Mouse (Mus musculus) frontal cortex, adult 2 months (tissue): Measurements from ENCODE around the gene Csnk1d. TPM values are rescaled to one million over a fixed set of nuclear protein-coding genes. Genes with fewer than 3 reads are reported as not detected.

Source experiments
- DNase-seq, 2 experiments: peaks; one replicate each; pipeline ENCODE4 v3.0.0; 2022; ENCODE audit warnings: low spot score in 1 of 2; ENCODE audit errors: extremely low spot score in 1 of 2
- polyA plus RNA-seq: library from polyadenylated mRNA; depleted of rRNA; stranded (reverse); fragments of >200 nt; gene quantifications from 2 replicates; pipeline ENCODE4 v1.2.3, GENCODE M21; 2012

The Csnk1d gene
- polyA plus RNA-seq, 1 experiment = 103 TPM

- DNase-seq = no peak
Observed at GRCm38 (mm10) chr11:120957052-120957451, 34.1 kb downstream of the Csnk1d start.

- DNase-seq = no peak
Observed at GRCm38 (mm10) chr11:120955701-120956100, 35.4 kb downstream of the Csnk1d start.

- DNase-seq = no peak
Observed at GRCm38 (mm10) chr11:120954936-120955335, 36.2 kb downstream of the Csnk1d start.

- no peak for DNase-seq
Observed at GRCm38 (mm10) chr11:120951731-120952730, 39.1 kb downstream of the Csnk1d start.

GRCm38 (mm10) chr11:120951237-120951636 is 39.9 kb downstream of the Csnk1d start:
- DNase-seq = no peak

GRCm38 (mm10) chr11:120950281-120951202 is 40.6 kb downstream of the Csnk1d start:
- peak; percentile 72 to 80 for DNase-seq

- no peak for DNase-seq
Observed at GRCm38 (mm10) chr11:120949863-120950262, 41.3 kb downstream of the Csnk1d start.

- no peak for DNase-seq
Observed at GRCm38 (mm10) chr11:120948861-120949851, 42.0 kb downstream of the Csnk1d start.

GRCm38 (mm10) chr11:120948328-120948727 is 42.8 kb downstream of the Csnk1d start, which contains the start of gene Slc16a3:
Gene Slc16a3, plus strand, starts transcription at chr11:120948480.
- DNase-seq = no peak

- no peak for DNase-seq
Observed at GRCm38 (mm10) chr11:120945926-120946325, 45.2 kb downstream of the Csnk1d start.

GRCm38 (mm10) chr11:120945266-120945665 is 45.9 kb downstream of the Csnk1d start:
- no peak for DNase-seq

GRCm38 (mm10) chr11:120940959-120941358 is 50.2 kb downstream of the Csnk1d start:
- DNase-seq = no peak

- no peak for DNase-seq
Observed at GRCm38 (mm10) chr11:120939712-120940341, 51.3 kb downstream of the Csnk1d start.

- DNase-seq = no peak
Observed at GRCm38 (mm10) chr11:120938795-120939194, 52.3 kb downstream of the Csnk1d start.

- DNase-seq = no peak
Observed at GRCm38 (mm10) chr11:120937976-120938375, 53.2 kb downstream of the Csnk1d start.

GRCm38 (mm10) chr11:120932564-120933398 is 58.3 kb downstream of the Csnk1d start, which contains the start of gene Ccdc57:
Gene Ccdc57, minus strand, starts transcription at chr11:120932872.
- DNase-seq = peak; percentile 79 to 97

- DNase-seq = no peak
Observed at GRCm38 (mm10) chr11:120931479-120931878, 59.7 kb downstream of the Csnk1d start.

GRCm38 (mm10) chr11:120928468-120928867 is 62.7 kb downstream of the Csnk1d start:
- DNase-seq = no peak
